Mouse (Mus musculus) right cerebral cortex, adult 18-20 months (tissue): ENCODE measurements at regions not wholly inside any gene's neighbourhood (a gene's known extent, or its start where the extent isn't known, plus 50 kb on each side); places are given as distances from the start of the nearest gene placed in this dataset.
"Not testable (repeated sequence)": the region's sequence is repeated elsewhere in the genome, so short reads cannot be mapped to it uniquely, and the experiment has no call there.

ENCODE experiments used
- DNase-seq: peaks from one replicate; pipeline ENCODE4 v3.0.0; 2022; ENCODE audit warnings: mixed read lengths

DNA sequence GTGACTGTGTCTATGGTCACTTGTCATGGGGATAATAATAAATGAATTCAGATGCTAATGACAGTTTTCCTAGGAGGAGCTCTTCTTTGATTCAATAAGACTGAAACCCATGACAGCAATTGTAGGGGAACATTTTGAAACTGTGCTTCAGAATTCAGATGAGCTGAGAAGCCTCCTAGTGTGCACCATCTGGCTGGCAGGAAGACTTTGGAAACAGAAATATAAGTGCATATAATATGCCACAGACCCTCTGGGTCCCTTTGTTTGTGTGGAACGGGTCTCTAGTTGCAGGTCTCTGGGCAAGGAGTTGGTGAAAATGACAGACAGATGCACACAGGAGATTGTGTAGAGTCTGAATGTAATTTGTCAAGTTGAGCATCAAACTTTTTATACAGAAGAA is 1043.3 kb upstream of the Cntnap5a start:
- DNase-seq, result no peak

DNA sequence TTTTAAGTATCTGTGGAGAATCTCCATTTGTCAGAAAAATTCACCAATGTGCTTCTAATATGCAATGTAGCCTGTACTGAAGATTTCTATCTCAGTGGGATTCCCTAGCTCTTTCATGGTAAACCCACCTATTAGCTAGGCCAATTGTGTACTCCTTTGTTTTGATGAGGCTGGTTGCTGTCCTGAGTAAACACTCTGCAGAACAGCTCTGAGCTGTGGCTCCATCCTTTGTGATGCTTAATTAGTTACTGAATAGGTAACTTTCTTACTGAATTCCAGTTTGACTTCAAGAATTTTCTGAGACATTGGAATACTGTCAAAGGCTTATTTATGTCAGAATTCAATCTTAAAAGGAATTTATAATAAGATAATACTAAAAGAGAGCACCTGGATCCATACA is 1042.7 kb upstream of the Cntnap5a start:
- not testable (repeated sequence) for DNase-seq

DNA sequence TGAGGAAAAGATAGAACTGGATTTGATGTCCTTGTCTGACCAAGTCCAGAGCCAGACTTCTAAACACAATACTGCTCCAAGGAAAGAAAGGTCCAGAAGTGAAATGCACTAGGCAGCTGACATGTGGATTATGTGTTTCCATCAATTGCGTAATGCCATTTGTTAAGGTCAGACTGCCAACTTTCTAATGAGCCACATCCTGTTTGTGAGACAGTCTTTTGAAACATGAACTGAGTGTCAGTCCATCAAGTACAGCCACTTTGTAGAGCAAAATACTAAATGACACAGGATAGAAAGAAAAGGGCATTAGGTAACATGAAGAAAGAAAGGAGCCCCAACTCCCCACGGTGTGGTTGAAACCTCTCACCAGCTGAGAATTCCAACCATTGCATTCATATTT is 1010.6 kb upstream of the Cntnap5a start:
- DNase-seq, result no peak

DNA sequence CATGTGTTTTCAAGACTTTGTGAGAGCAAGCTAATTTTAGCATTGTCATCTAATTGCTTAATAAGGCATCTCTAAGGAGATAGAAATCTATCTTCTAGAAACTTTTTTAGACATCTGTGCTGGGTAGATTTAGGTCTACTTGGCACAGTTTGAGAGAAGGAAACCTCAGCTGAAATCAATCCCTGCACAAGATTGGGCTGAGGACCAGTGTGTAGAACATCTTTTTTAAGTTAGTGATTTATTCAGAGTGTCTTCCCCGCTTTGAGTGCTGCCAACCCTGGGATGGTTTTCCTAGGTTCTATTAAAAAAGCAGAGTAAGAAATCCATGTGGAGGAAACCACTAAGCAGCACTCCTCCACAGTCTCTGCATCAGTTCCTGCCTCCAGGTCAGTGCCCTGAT is 1003.3 kb upstream of the Cntnap5a start:
- peak; percentile 0 for DNase-seq

DNA sequence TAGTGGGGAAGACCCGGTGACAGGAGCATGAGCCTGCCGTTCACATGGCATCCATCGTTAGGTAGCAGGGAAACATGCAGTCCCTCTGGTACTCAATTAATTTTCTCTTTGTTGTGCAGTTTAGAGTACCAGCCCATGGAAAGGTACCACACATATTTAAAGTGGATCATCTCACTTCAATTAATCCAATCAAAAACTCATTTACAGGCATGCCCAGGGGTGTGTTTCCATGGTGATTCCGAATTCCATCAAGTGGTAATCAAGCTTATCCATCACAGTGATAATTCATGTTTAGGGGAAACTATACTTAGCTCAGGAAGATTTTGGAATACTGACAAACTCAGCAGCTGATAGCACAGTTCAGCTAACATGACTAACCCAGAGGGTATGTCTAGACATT is 963.4 kb upstream of the Cntnap5a start:
- DNase-seq, result no peak

DNA sequence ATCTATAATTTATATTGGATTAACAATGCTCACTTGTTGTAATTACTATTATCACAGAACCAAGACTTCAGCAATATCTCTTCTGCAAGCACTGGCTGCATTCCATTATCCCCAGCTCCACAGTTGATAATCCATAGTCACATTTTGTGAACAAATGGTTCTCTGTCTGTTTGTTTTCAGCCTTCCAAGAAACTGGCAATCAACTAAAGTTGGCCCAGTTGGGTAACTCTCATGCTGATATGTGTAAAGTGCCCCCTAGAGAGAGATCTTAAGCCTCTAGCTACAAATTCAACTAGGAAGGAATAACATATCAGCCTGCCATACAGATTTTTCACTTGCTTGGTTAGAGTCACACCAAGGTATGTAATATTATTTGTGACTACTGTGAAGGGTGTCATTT is 955.4 kb upstream of the Cntnap5a start:
- no peak for DNase-seq
